23 mouse cellular contexts compared by ENCODE assay signal in the genomic region with DNA sequence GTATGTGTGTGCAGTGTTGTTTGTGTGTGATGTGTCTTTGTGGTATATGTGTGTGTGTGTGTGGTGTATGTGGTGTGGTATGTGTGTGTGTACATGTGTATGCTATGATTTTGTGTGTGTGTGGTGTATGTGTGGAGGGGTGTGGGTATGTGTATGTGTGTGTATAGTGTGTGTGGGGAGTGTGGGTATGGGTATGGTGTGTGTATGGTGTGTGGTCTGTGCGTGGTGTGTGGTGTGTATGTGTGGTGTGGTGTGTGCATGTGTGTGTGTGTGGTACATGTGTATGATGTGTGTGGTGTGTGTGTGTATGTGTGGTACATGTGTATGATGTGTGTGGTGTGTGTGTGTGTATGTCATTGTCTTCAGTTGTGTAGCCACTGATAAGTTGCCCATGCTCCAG.
A peak's percentile ranks its signal among the peaks of the same experiment; 100 is the strongest.
DNase-seq lines count a peak whose midpoint lies in the region; ATAC-seq and TF ChIP-seq lines count a peak whose summit lies in the region.
"Had no signal": no experiment of that assay in that cellular context is flagged by ENCODE, and none has a peak within 500 bp of the region (broad histone marks: within the 10 kb centered on the region; RNA-seq: fewer than 3 reads in every experiment).

No protein-coding gene starts in this region.

- no peaks in the 10 kb centered on the region for H3K36me3 ChIP-seq in limb, embryonic 11.5 days (ENCODE audit: control insufficient read depth, insufficient read depth, low read length)
- no peaks in the 10 kb centered on the region for H3K36me3 ChIP-seq in limb, embryonic 10.5 days
- H3K36me3 ChIP-seq in stomach, embryonic 14.5 days (ENCODE audit: control insufficient read depth, insufficient read depth, low read length), result no peaks in the 10 kb centered on the region
- H3K36me3 ChIP-seq in stomach, postnatal 0 days (ENCODE audit: control insufficient read depth, insufficient read depth, low read length), result no peaks in the 10 kb centered on the region
- H3K36me3 ChIP-seq in forebrain, embryonic 11.5 days (ENCODE audit: control insufficient read depth, insufficient read depth, low read length), result no peaks in the 10 kb centered on the region
- H3K36me3 ChIP-seq: neural tube, embryonic 15.5 days had no signal

- H3K27ac ChIP-seq in cerebellum, adult 2 months (ENCODE audit: insufficient read depth, low read length), result 0 out of 2 replicates have a peak overlapping the region, but pooled peaks have one; percentile 21
- H3K27ac ChIP-seq in limb, embryonic 11.5 days (replicated peaks; ENCODE audit: low read depth, low read length), result no peak overlapping the region
- no peak overlapping the region for H3K27ac ChIP-seq in limb, embryonic 10.5 days
- H3K27ac ChIP-seq in stomach, embryonic 14.5 days (ENCODE audit: low read length), result no peak overlapping the region
- no peak overlapping the region for H3K27ac ChIP-seq in stomach, postnatal 0 days (replicated peaks)
- no peak overlapping the region for H3K27ac ChIP-seq in forebrain, embryonic 11.5 days (ENCODE audit: low read depth, low read length)
- H3K27ac ChIP-seq: hindbrain, postnatal 0 days; liver, embryonic 14.5 days; neural tube, embryonic 15.5 days had no signal

- no peak overlapping the region for H3K4me2 ChIP-seq in limb, embryonic 11.5 days (ENCODE audit: low read depth, severe bottlenecking)
- H3K4me2 ChIP-seq in stomach, embryonic 14.5 days (replicated peaks; ENCODE audit: low read depth, low read length), result no peak overlapping the region
- no peak overlapping the region for H3K4me2 ChIP-seq in stomach, postnatal 0 days (replicated peaks; ENCODE audit: low read depth)
- no peak overlapping the region for H3K4me2 ChIP-seq in forebrain, embryonic 11.5 days (ENCODE audit: low read depth, low read length, severe bottlenecking)
- H3K4me2 ChIP-seq: heart, embryonic 11.5 days; lung, embryonic 14.5 days; neural tube, embryonic 15.5 days had no signal

- H3K9ac ChIP-seq in limb, embryonic 11.5 days (ENCODE audit: low read length), result no peak overlapping the region
- H3K9ac ChIP-seq in stomach, embryonic 14.5 days (replicated peaks; ENCODE audit: low read depth, low read length), result no peak overlapping the region
- H3K9ac ChIP-seq in stomach, postnatal 0 days (ENCODE audit: low read length), result no peak overlapping the region
- no peak overlapping the region for H3K9ac ChIP-seq in forebrain, embryonic 11.5 days (ENCODE audit: low read length)
- H3K9ac ChIP-seq: liver, embryonic 14.5 days; lung, embryonic 14.5 days; neural tube, embryonic 15.5 days had no signal

- 96% methylated on average over 1 of the region's 1 CpGs for WGBS in cerebellum, adult 2 months
- WGBS in limb, embryonic 11.5 days, result 94% methylated on average over 1 of the region's 1 CpGs
- WGBS in limb, embryonic 10.5 days, result 79% methylated on average over 1 of the region's 1 CpGs
- 91% methylated on average over 1 of the region's 1 CpGs for WGBS in stomach, embryonic 14.5 days
- WGBS in stomach, postnatal 0 days, result 96% methylated on average over 1 of the region's 1 CpGs
- WGBS in forebrain, embryonic 11.5 days, result 95% methylated on average over 1 of the region's 1 CpGs

- no peak for TF ChIP-seq CTCF in cerebellum, adult 2 months (IDR thresholded peaks at IDR 0.05; ENCODE audit: borderline replicate concordance, insufficient read depth, low read depth, low read length)
- TF ChIP-seq CTCF in stomach, postnatal 0 days (IDR thresholded peaks at IDR 0.05; ENCODE audit: low read depth), result no peak

- peak; percentile 47; the same call in 1 of the 2 replicates for ATAC-seq in limb, embryonic 11.5 days (ENCODE audit: insufficient number of reproducible peaks, low FRiP score, low TSS enrichment, low read depth)
- ATAC-seq in stomach, embryonic 14.5 days (ENCODE audit: insufficient number of reproducible peaks, insufficient read depth, low FRiP score, low read depth), result peak; percentile 28; the same call in 1 of the 2 replicates
- no peak for ATAC-seq in stomach, postnatal 0 days (ENCODE audit: low FRiP score, low TSS enrichment)
- ATAC-seq in forebrain, embryonic 11.5 days (replicated peaks; ENCODE audit: low FRiP score), result no peak
- ATAC-seq: forebrain, embryonic 14.5 days; hindbrain, postnatal 0 days; intestine, embryonic 16.5 days had no signal

- intact Hi-C loops in heart, postnatal 14 days (cut with DNase I), result no loop called here

- no peak for TF ChIP-seq EP300 in stomach, postnatal 0 days (optimal IDR thresholded peaks at IDR 0.05)

- H3K9me3 ChIP-seq in limb, embryonic 11.5 days (ENCODE audit: control insufficient read depth, low read length), result no peaks in the 10 kb centered on the region
- no peaks in the 10 kb centered on the region for H3K9me3 ChIP-seq in limb, embryonic 10.5 days (replicated peaks)
- no peaks in the 10 kb centered on the region for H3K9me3 ChIP-seq in stomach, embryonic 14.5 days (ENCODE audit: control insufficient read depth, low read depth, low read length)
- H3K9me3 ChIP-seq in stomach, postnatal 0 days (ENCODE audit: control insufficient read depth, low read length), result no peaks in the 10 kb centered on the region
- no peaks in the 10 kb centered on the region for H3K9me3 ChIP-seq in forebrain, embryonic 11.5 days (ENCODE audit: control insufficient read depth, low read length)
- H3K9me3 ChIP-seq: neural tube, embryonic 15.5 days had no signal

- no peaks in the 10 kb centered on the region for H3K27me3 ChIP-seq in cerebellum, adult 2 months (ENCODE audit: control insufficient read depth, insufficient read depth, low read length)
- H3K27me3 ChIP-seq in limb, embryonic 11.5 days (ENCODE audit: control insufficient read depth, insufficient read depth, low read length), result no peaks in the 10 kb centered on the region
- H3K27me3 ChIP-seq in limb, embryonic 10.5 days (ENCODE audit: low read depth, poor library complexity, severe bottlenecking), result no peaks in the 10 kb centered on the region
- H3K27me3 ChIP-seq in stomach, embryonic 14.5 days (ENCODE audit: control insufficient read depth, insufficient read depth, low read length), result no peaks in the 10 kb centered on the region
- no peaks in the 10 kb centered on the region for H3K27me3 ChIP-seq in stomach, postnatal 0 days (ENCODE audit: control insufficient read depth, insufficient read depth, low read length)
- H3K27me3 ChIP-seq in forebrain, embryonic 11.5 days (ENCODE audit: control insufficient read depth, insufficient read depth, low read length), result no peaks in the 10 kb centered on the region
- H3K27me3 ChIP-seq: neural tube, embryonic 15.5 days had no signal

- no peaks in the 10 kb centered on the region for H3K4me1 ChIP-seq in cerebellum, adult 2 months (ENCODE audit: control insufficient read depth, insufficient read depth, low read length)
- H3K4me1 ChIP-seq in limb, embryonic 11.5 days (ENCODE audit: control insufficient read depth, insufficient read depth, low read length), result no peaks in the 10 kb centered on the region
- H3K4me1 ChIP-seq in limb, embryonic 10.5 days, result no peaks in the 10 kb centered on the region
- H3K4me1 ChIP-seq in stomach, embryonic 14.5 days (ENCODE audit: control insufficient read depth, insufficient read depth, low read length), result no peaks in the 10 kb centered on the region
- H3K4me1 ChIP-seq in stomach, postnatal 0 days (replicated peaks; ENCODE audit: control insufficient read depth, insufficient read depth), result no peaks in the 10 kb centered on the region
- no peaks in the 10 kb centered on the region for H3K4me1 ChIP-seq in forebrain, embryonic 11.5 days (replicated peaks; ENCODE audit: control insufficient read depth, insufficient read depth, low read length)
- H3K4me1 ChIP-seq: neural tube, embryonic 15.5 days had no signal

- TF ChIP-seq POLR2A in cerebellum, adult 2 months (IDR thresholded peaks at IDR 0.05; ENCODE audit: borderline replicate concordance, insufficient read depth, low read length), result no peak

- no peak for DNase-seq in cerebellum, adult 2 months
- DNase-seq in cerebellum, adult 9-10 months, result no peak
- no peak for DNase-seq in limb, embryonic 11.5 days (ENCODE audit: low spot score)
- no peak for DNase-seq in limb, embryonic 10.5 days (ENCODE audit: low spot score)
- no peak for DNase-seq in stomach, postnatal 0 days (ENCODE audit: low spot score)
- DNase-seq in forebrain, embryonic 11.5 days (ENCODE audit: low spot score), result no peak
- DNase-seq in heart, postnatal 14 days, result no peak
- DNase-seq: adrenal gland, postnatal 14 days; cerebellum, adult 9-11 months; gastrocnemius, postnatal 10 days; kidney, adult 9 months; layer of hippocampus, adult 9-11 months; left cerebral cortex, postnatal 4 days; lung, embryonic 14.5 days; lung, postnatal 4 days had no signal

- H3K4me3 ChIP-seq in cerebellum, adult 2 months (replicated peaks; ENCODE audit: insufficient read depth, low read depth, low read length), result no peak overlapping the region
- no peak overlapping the region for H3K4me3 ChIP-seq in limb, embryonic 11.5 days (ENCODE audit: low read depth, low read length)
- H3K4me3 ChIP-seq in limb, embryonic 10.5 days, result no peak overlapping the region
- no peak overlapping the region for H3K4me3 ChIP-seq in stomach, embryonic 14.5 days (ENCODE audit: low read depth, low read length)
- H3K4me3 ChIP-seq in stomach, postnatal 0 days (ENCODE audit: low read depth, low read length), result no peak overlapping the region
- H3K4me3 ChIP-seq in forebrain, embryonic 11.5 days (ENCODE audit: low read depth, low read length), result no peak overlapping the region
- H3K4me3 ChIP-seq: erythroblast, embryonic 14.5 days; neural tube, embryonic 15.5 days had no signal

Comparison
In these comparisons a context has a peak if more than half of its experiments do, and no peak if none do; other contexts are left out.
1. ATAC-seq: peak in limb, embryonic 11.5 days (single experiment) and stomach, embryonic 14.5 days (single experiment); none in stomach, postnatal 0 days (single experiment) and forebrain, embryonic 11.5 days (single experiment).